24 mouse cellular contexts compared by ENCODE assay signal in the genomic region with DNA sequence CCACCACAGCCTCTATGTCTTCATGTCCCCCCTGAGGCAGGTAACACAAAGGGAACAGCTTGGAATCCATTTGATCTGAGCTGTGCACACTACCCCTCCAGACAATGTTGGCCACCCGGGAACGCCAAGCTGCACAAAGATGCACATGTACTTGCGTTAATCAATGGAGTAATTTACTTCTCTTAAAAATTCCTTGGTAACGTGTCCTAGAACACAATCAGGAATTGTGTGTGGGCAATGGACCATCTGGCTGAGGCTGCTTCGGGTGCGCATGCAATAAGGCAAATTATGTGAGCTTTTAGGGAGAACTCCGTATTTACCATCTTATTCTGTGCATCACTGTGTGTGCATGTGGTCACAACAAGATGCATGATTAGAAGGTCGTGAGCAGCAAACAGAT. TPM values are rescaled to one million over a fixed set of nuclear protein-coding genes. Genes with fewer than 3 reads are reported as not detected.
DNase-seq lines count a peak whose midpoint lies in the region; ATAC-seq and TF ChIP-seq lines count a peak whose summit lies in the region.
"Had no signal": no experiment of that assay in that cellular context is flagged by ENCODE, and none has a peak within 500 bp of the region (broad histone marks: within the 10 kb centered on the region; RNA-seq: fewer than 3 reads in every experiment).

No protein-coding gene starts in this region.

- H3K4me2 ChIP-seq in forebrain, embryonic 11.5 days (ENCODE audit: low read depth, low read length, severe bottlenecking) = no peak overlapping the region
- H3K4me2 ChIP-seq: embryonic facial prominence, embryonic 13.5 days; forebrain, embryonic 13.5 days; heart, embryonic 13.5 days had no signal

- peak; percentile 64 for DNase-seq in layer of hippocampus, adult 11-12 months (ENCODE audit: low spot score)
- no peak for DNase-seq in layer of hippocampus, postnatal 10 days (ENCODE audit: low spot score in 2 of 2)
- DNase-seq in right cerebral cortex, adult 18-20 months = peak; percentile 40
- no peak for DNase-seq in right cerebral cortex, postnatal 4 days
- DNase-seq in layer of hippocampus, adult 2 months (ENCODE audit: low spot score in 2 of 2) = peak; percentile 44 to 70
- peak; percentile 53 to 56 for DNase-seq in layer of hippocampus, postnatal 36 days
- no peak for DNase-seq in forebrain, embryonic 11.5 days (ENCODE audit: low spot score)
- no peak for DNase-seq in lung, postnatal 25 days (ENCODE audit: low spot score)
- DNase-seq: adrenal gland, postnatal 10 days; cerebellum, adult 11-12 months; cerebellum, adult 9-10 months; cerebellum, postnatal 36 days; forebrain, postnatal 0 days; gastrocnemius, postnatal 36 days; heart, adult 11 months; heart, postnatal 36 days had no signal

- peak overlapping the region; percentile 51 for H3K27ac ChIP-seq in layer of hippocampus, adult 2 months
- no peak overlapping the region for H3K27ac ChIP-seq in forebrain, embryonic 11.5 days (ENCODE audit: low read depth, low read length)
- H3K27ac ChIP-seq: embryonic facial prominence, embryonic 13.5 days; forebrain, embryonic 13.5 days; heart, embryonic 13.5 days had no signal

- no peaks in the 10 kb centered on the region for H3K36me3 ChIP-seq in forebrain, embryonic 11.5 days (ENCODE audit: control insufficient read depth, insufficient read depth, low read length)
- H3K36me3 ChIP-seq: embryonic facial prominence, embryonic 13.5 days; heart, embryonic 13.5 days had no signal

- H3K4me1 ChIP-seq in forebrain, embryonic 11.5 days (replicated peaks; ENCODE audit: control insufficient read depth, insufficient read depth, low read length) = no peaks in the 10 kb centered on the region
- H3K4me1 ChIP-seq: embryonic facial prominence, embryonic 13.5 days; forebrain, embryonic 13.5 days had no signal

- H3K9me3 ChIP-seq in forebrain, embryonic 11.5 days (ENCODE audit: control insufficient read depth, low read length) = no peaks in the 10 kb centered on the region
- H3K9me3 ChIP-seq: embryonic facial prominence, embryonic 13.5 days had no signal

- H3K9ac ChIP-seq in forebrain, embryonic 11.5 days (ENCODE audit: low read length) = no peak overlapping the region
- H3K9ac ChIP-seq: embryonic facial prominence, embryonic 13.5 days; forebrain, embryonic 13.5 days; forebrain, postnatal 0 days; heart, embryonic 13.5 days had no signal

- WGBS in forebrain, embryonic 11.5 days = 84% methylated on average over 8 of the region's 8 CpGs

- ATAC-seq in forebrain, embryonic 11.5 days (replicated peaks; ENCODE audit: low FRiP score) = no peak
- ATAC-seq: forebrain, embryonic 13.5 days; forebrain, postnatal 0 days had no signal

- no peak for TF ChIP-seq CTCF in layer of hippocampus, adult 2 months (conservative IDR thresholded peaks at IDR 0.05)

- no peak overlapping the region for H3K4me3 ChIP-seq in layer of hippocampus, adult 2 months
- no peak overlapping the region for H3K4me3 ChIP-seq in forebrain, embryonic 11.5 days (ENCODE audit: low read depth, low read length)
- H3K4me3 ChIP-seq: embryonic facial prominence, embryonic 13.5 days; forebrain, embryonic 13.5 days; heart, embryonic 13.5 days had no signal

- H3K27me3 ChIP-seq in forebrain, embryonic 11.5 days (ENCODE audit: control insufficient read depth, insufficient read depth, low read length) = no peaks in the 10 kb centered on the region
- H3K27me3 ChIP-seq: embryonic facial prominence, embryonic 13.5 days; forebrain, embryonic 13.5 days had no signal

RNA-seq across cellular contexts. Expression of gene Serpina11, which starts 9.9 kb away (rescaled TPM):
- not detected for total RNA-seq in layer of hippocampus, postnatal 10 days (2021)
- total RNA-seq in layer of hippocampus, adult 2 months (2021) = not detected
- not detected for total RNA-seq in layer of hippocampus, postnatal 36 days (2021)
- polyA plus RNA-seq in forebrain, embryonic 11.5 days (2014; fragmentation: Nextera tagmentation; extraction: Ambion mirVana) = not detected in 2 replicates
- total RNA-seq: forebrain, postnatal 0 days; gastrocnemius, adult 8-10 months; gastrocnemius, postnatal 36 days; heart, postnatal 36 days had no signal
- polyA plus RNA-seq: C2C12; embryonic facial prominence, embryonic 13.5 days; forebrain, embryonic 13.5 days; forebrain, postnatal 0 days; heart, embryonic 13.5 days; heart, postnatal 0 days; hindbrain, embryonic 11.5 days had no signal

RNA-seq across cellular contexts. Expression of gene Serpina9, which starts 13.9 kb away (rescaled TPM):
- total RNA-seq in layer of hippocampus, postnatal 10 days (2021) = under 1 TPM in 1 of 2 experiments, not detected in 1; 0.21 TPM
- total RNA-seq in layer of hippocampus, adult 2 months (2021) = not detected
- total RNA-seq in layer of hippocampus, postnatal 36 days (2021) = under 1 TPM in 1 of 2 experiments, not detected in 1; 0.37 TPM
- not detected in 2 replicates for polyA plus RNA-seq in forebrain, embryonic 11.5 days (2014; fragmentation: Nextera tagmentation; extraction: Ambion mirVana)
- total RNA-seq: gastrocnemius, adult 8-10 months; gastrocnemius, postnatal 36 days; heart, postnatal 36 days; MEL had no signal
- polyA plus RNA-seq: forebrain, embryonic 13.5 days; hindbrain, embryonic 11.5 days had no signal

RNA-seq across cellular contexts. Expression of gene Serpina1e, which starts 40.8 kb away (rescaled TPM):
- not detected for total RNA-seq in layer of hippocampus, postnatal 10 days (2021)
- total RNA-seq in layer of hippocampus, adult 2 months (2021) = not detected
- not detected for total RNA-seq in layer of hippocampus, postnatal 36 days (2021)
- not detected in 2 replicates for polyA plus RNA-seq in forebrain, embryonic 11.5 days (2014; fragmentation: Nextera tagmentation; extraction: Ambion mirVana)
- total RNA-seq: forebrain, postnatal 0 days; gastrocnemius, postnatal 36 days; MEL had no signal
- polyA plus RNA-seq: C2C12; embryonic facial prominence, embryonic 13.5 days; forebrain, embryonic 13.5 days; forebrain, postnatal 0 days; hindbrain, embryonic 11.5 days had no signal

RNA-seq across cellular contexts. Expression of gene Serpina12, which starts 44.6 kb away (rescaled TPM):
- total RNA-seq in layer of hippocampus, postnatal 10 days (2021) = not detected
- total RNA-seq in layer of hippocampus, adult 2 months (2021) = under 1 TPM in 1 of 2 experiments, not detected in 1; 0.13 TPM
- under 1 TPM in 1 of 2 experiments, not detected in 1; 0.12 TPM for total RNA-seq in layer of hippocampus, postnatal 36 days (2021)
- not detected in 2 replicates for polyA plus RNA-seq in forebrain, embryonic 11.5 days (2014; fragmentation: Nextera tagmentation; extraction: Ambion mirVana)
- total RNA-seq: forebrain, postnatal 0 days; gastrocnemius, postnatal 36 days; heart, postnatal 36 days had no signal
- polyA plus RNA-seq: C2C12; embryonic facial prominence, embryonic 13.5 days; forebrain, embryonic 13.5 days; forebrain, postnatal 0 days; heart, postnatal 0 days; hindbrain, embryonic 11.5 days had no signal

Comparison
In these comparisons a context has a peak if more than half of its experiments do, and no peak if none do; other contexts are left out.
1. DNase-seq: peak in layer of hippocampus, adult 11-12 months (single experiment), right cerebral cortex, adult 18-20 months (single experiment), layer of hippocampus, adult 2 months (2 of 2) and layer of hippocampus, postnatal 36 days (2 of 2); none in layer of hippocampus, postnatal 10 days (0 of 2), right cerebral cortex, postnatal 4 days (single experiment), forebrain, embryonic 11.5 days (single experiment) and lung, postnatal 25 days (single experiment).